Mouse (Mus musculus) hindbrain, embryonic 15.5 days (tissue): ENCODE measurements at regions not wholly inside any gene's neighbourhood (a gene's known extent, or its start where the extent isn't known, plus 50 kb on each side); places are given as distances from the start of the nearest gene placed in this dataset.

Experiments
- ATAC-seq: fragments of 200-750 bp; cut with Nextera tagmentation; 2 replicates; pipeline ENCODE4 v1.8.0; 2017; ENCODE audit warnings: low read depth, moderate number of reproducible peaks, moderate TSS enrichment; ENCODE audit not compliant: low FRiP score
- H3K27ac ChIP-seq: fragments of 300-500 bp; sonication (generic); replicated peaks from 2 replicates; pipeline ENCODE4 v1.5.1; 2015; ENCODE audit warnings: mild to moderate bottlenecking, inconsistent platforms
- H3K27me3 ChIP-seq: fragments of 300-500 bp; sonication (generic); 2 replicates; pipeline ENCODE4 v1.6.1; 2015; ENCODE audit warnings: control low read depth, inconsistent platforms
- H3K36me3 ChIP-seq: fragments of 300-500 bp; sonication (generic); 2 replicates; pipeline ENCODE4 v1.6.1; 2015; ENCODE audit warnings: control low read depth, inconsistent platforms
- H3K4me1 ChIP-seq: fragments of 300-500 bp; sonication (generic); replicated peaks from 2 replicates; pipeline ENCODE4 v1.6.1; 2015; ENCODE audit warnings: control low read depth, inconsistent platforms
- H3K4me2 ChIP-seq: fragments of 300-500 bp; sonication (generic); 2 replicates; pipeline ENCODE4 v1.6.1; 2015; ENCODE audit warnings: moderate library complexity, mild to moderate bottlenecking, inconsistent platforms
- H3K4me3 ChIP-seq: fragments of 300-500 bp; sonication (generic); 2 replicates; pipeline ENCODE4 v1.5.1; 2015; ENCODE audit warnings: mild to moderate bottlenecking, inconsistent platforms
- H3K9ac ChIP-seq: fragments of 300-500 bp; sonication (generic); 2 replicates; pipeline ENCODE4 v1.6.1; 2015; ENCODE audit warnings: inconsistent platforms
- H3K9me3 ChIP-seq: fragments of 300-500 bp; sonication (generic); 2 replicates; pipeline ENCODE4 v1.6.1; 2016; ENCODE audit warnings: control low read depth, inconsistent platforms
- WGBS: fragments of 180-500 bp; shearing (Covaris S2); methylation state at CpG from one replicate; pipeline ENCODE4 v1.1.7; 2015; 5-methylcytosine and 5-hydroxymethylcytosine counted together

GRCm38 (mm10) chr3:120123155-120123554 is 338.9 kb upstream of the Ptbp2 start:
- WGBS, result 93% methylated on average over 3 of the region's 3 CpGs
- ATAC-seq, result no peak

GRCm38 (mm10) chr3:120083171-120083932 is 299.1 kb upstream of the Ptbp2 start:
- H3K4me1 ChIP-seq, result no peaks in the 10 kb centered on the region
- H3K36me3 ChIP-seq, result no peaks in the 10 kb centered on the region
- no peak for ATAC-seq
- H3K27ac ChIP-seq, result no peak overlapping the region
- WGBS, result 84% methylated on average over 7 of the region's 7 CpGs
- no peaks in the 10 kb centered on the region for H3K27me3 ChIP-seq
- H3K9ac ChIP-seq, result no peak overlapping the region
- H3K9me3 ChIP-seq, result no peaks in the 10 kb centered on the region
- no peak overlapping the region for H3K4me2 ChIP-seq
- H3K4me3 ChIP-seq, result no peak overlapping the region

More at GRCm38 (mm10) chr3:120123155-120123554, 338.9 kb upstream of the Ptbp2 start:
- no peak overlapping the region for H3K27ac ChIP-seq
- H3K27me3 ChIP-seq, result no peaks in the 10 kb centered on the region
- H3K4me1 ChIP-seq, result no peaks in the 10 kb centered on the region
- H3K9me3 ChIP-seq, result no peaks in the 10 kb centered on the region
- H3K4me3 ChIP-seq, result no peak overlapping the region
- H3K9ac ChIP-seq, result no peak overlapping the region
- H3K4me2 ChIP-seq, result no peak overlapping the region
- no peaks in the 10 kb centered on the region for H3K36me3 ChIP-seq

- no peak overlapping the region for H3K4me3 ChIP-seq
- H3K9me3 ChIP-seq, result no peaks in the 10 kb centered on the region
- no peaks in the 10 kb centered on the region for H3K27me3 ChIP-seq
- H3K9ac ChIP-seq, result no peak overlapping the region
- no peak for ATAC-seq
- WGBS, result 30% methylated on average over 1 of the region's 1 CpGs
- H3K4me2 ChIP-seq, result no peak overlapping the region
- no peak overlapping the region for H3K27ac ChIP-seq
- no peaks in the 10 kb centered on the region for H3K36me3 ChIP-seq
- no peaks in the 10 kb centered on the region for H3K4me1 ChIP-seq
These were observed 289.3 kb upstream of the Ptbp2 start for GRCm38 (mm10) chr3:120073528-120073927.

GRCm38 (mm10) chr3:120065714-120066113 is 281.4 kb upstream of the Ptbp2 start:
- Histone ChIP-seq H3K4me1 (no peaks in the 10 kb centered on the region), H3K4me2 (no peak overlapping the region), H3K9me3 (no peaks in the 10 kb centered on the region), H3K27me3 (no peaks in the 10 kb centered on the region), H3K36me3 (no peaks in the 10 kb centered on the region), H3K9ac (no peak overlapping the region), H3K4me3 (no peak overlapping the region), H3K27ac (no peak overlapping the region)
- WGBS, result 94% methylated on average over 6 of the region's 6 CpGs
- no peak for ATAC-seq

GRCm38 (mm10) chr3:120064854-120065480 is 280.7 kb upstream of the Ptbp2 start:
- H3K27me3 ChIP-seq, result no peaks in the 10 kb centered on the region
- H3K4me3 ChIP-seq, result no peak overlapping the region
- no peak overlapping the region for H3K9ac ChIP-seq
- H3K4me1 ChIP-seq, result 0 out of 2 replicates have a peak, but pooled peaks cover 2% of the 10 kb centered on the region
- 55% methylated on average over 5 of the region's 5 CpGs for WGBS
- no peak for ATAC-seq
- no peaks in the 10 kb centered on the region for H3K9me3 ChIP-seq
- no peaks in the 10 kb centered on the region for H3K36me3 ChIP-seq
- no peak overlapping the region for H3K27ac ChIP-seq
- no peak overlapping the region for H3K4me2 ChIP-seq

GRCm38 (mm10) chr3:120062264-120062663 is 278.0 kb upstream of the Ptbp2 start:
- 81% methylated on average over 5 of the region's 5 CpGs for WGBS
- H3K4me1 ChIP-seq, result 0 out of 2 replicates have a peak, but pooled peaks cover 4% of the 10 kb centered on the region

GRCm38 (mm10) chr3:120059959-120060358 is 275.7 kb upstream of the Ptbp2 start:
- Histone ChIP-seq H3K4me3 (no peak overlapping the region), H3K27ac (no peak overlapping the region), H3K4me2 (0 out of 2 replicates have a peak overlapping the region, but pooled peaks have one; percentile 10), H3K27me3 (no peaks in the 10 kb centered on the region), H3K9me3 (no peaks in the 10 kb centered on the region), H3K4me1 (0 out of 2 replicates have a peak, but pooled peaks cover 15% of the 10 kb centered on the region), H3K36me3 (no peaks in the 10 kb centered on the region), H3K9ac (no peak overlapping the region)
- ATAC-seq, result no peak
- WGBS, result 49% methylated on average over 11 of the region's 11 CpGs

More at GRCm38 (mm10) chr3:120062264-120062663, 278.0 kb upstream of the Ptbp2 start:
- no peaks in the 10 kb centered on the region for H3K9me3 ChIP-seq
- H3K36me3 ChIP-seq, result no peaks in the 10 kb centered on the region
- ATAC-seq, result no peak
- H3K27ac ChIP-seq, result no peak overlapping the region
- H3K4me2 ChIP-seq, result no peak overlapping the region
- H3K4me3 ChIP-seq, result no peak overlapping the region
- H3K27me3 ChIP-seq, result no peaks in the 10 kb centered on the region
- no peak overlapping the region for H3K9ac ChIP-seq

GRCm38 (mm10) chr3:120055216-120056154 is 271.2 kb upstream of the Ptbp2 start:
- no peaks in the 10 kb centered on the region for H3K9me3 ChIP-seq
- no peaks in the 10 kb centered on the region for H3K27me3 ChIP-seq
- no peak overlapping the region for H3K9ac ChIP-seq
- H3K4me2 ChIP-seq, result peak overlapping the region; percentile 16; the same call in 1 of the 2 replicates
- H3K36me3 ChIP-seq, result no peaks in the 10 kb centered on the region
- no peak overlapping the region for H3K27ac ChIP-seq
- no peak overlapping the region for H3K4me3 ChIP-seq
- WGBS, result 36% methylated on average over 8 of the region's 8 CpGs
- H3K4me1 ChIP-seq, result 0 out of 2 replicates have a peak, but pooled peaks cover 15% of the 10 kb centered on the region
- peak; percentile 81; the same call in 1 of the 2 replicates for ATAC-seq

GRCm38 (mm10) chr3:120047238-120047637 is 263.0 kb upstream of the Ptbp2 start:
- ATAC-seq, result no peak
- H3K4me1 ChIP-seq, result no peaks in the 10 kb centered on the region
- no peak overlapping the region for H3K4me3 ChIP-seq
- H3K9ac ChIP-seq, result no peak overlapping the region
- no peak overlapping the region for H3K4me2 ChIP-seq
- no peak overlapping the region for H3K27ac ChIP-seq
- H3K27me3 ChIP-seq, result no peaks in the 10 kb centered on the region
- no peaks in the 10 kb centered on the region for H3K36me3 ChIP-seq
- H3K9me3 ChIP-seq, result no peaks in the 10 kb centered on the region
- WGBS, result 98% methylated on average over 3 of the region's 3 CpGs

GRCm38 (mm10) chr3:120037526-120037925 is 253.3 kb upstream of the Ptbp2 start:
- no peak overlapping the region for H3K4me3 ChIP-seq
- no peaks in the 10 kb centered on the region for H3K27me3 ChIP-seq
- no peak for ATAC-seq
- no peaks in the 10 kb centered on the region for H3K9me3 ChIP-seq
- WGBS, result 89% methylated on average over 3 of the region's 3 CpGs
- no peaks in the 10 kb centered on the region for H3K36me3 ChIP-seq
- H3K4me2 ChIP-seq, result no peak overlapping the region
- H3K9ac ChIP-seq, result no peak overlapping the region
- H3K4me1 ChIP-seq, result no peaks in the 10 kb centered on the region
- no peak overlapping the region for H3K27ac ChIP-seq

- WGBS, result 37% methylated on average over 10 of the region's 10 CpGs
- no peak overlapping the region; the same call in 1 of the 2 replicates for H3K27ac ChIP-seq
- peaks cover 9% of the 10 kb centered on the region for H3K4me1 ChIP-seq
- no peak overlapping the region for H3K9ac ChIP-seq
- peak; percentile 66; the same call in 1 of the 2 replicates for ATAC-seq
- no peaks in the 10 kb centered on the region for H3K36me3 ChIP-seq
- H3K4me3 ChIP-seq, result no peak overlapping the region
- H3K4me2 ChIP-seq, result peak overlapping the region; percentile 23
- H3K9me3 ChIP-seq, result no peaks in the 10 kb centered on the region
- H3K27me3 ChIP-seq, result no peaks in the 10 kb centered on the region
These were observed 235.8 kb upstream of the Ptbp2 start for GRCm38 (mm10) chr3:120019826-120020683.
